In genomic region chr13:22007121-22007510, GRCm38 (mm10) we compare ENCODE assay signal across 8 mouse cellular contexts. TPM values are rescaled to one million over a fixed set of nuclear protein-coding genes. Genes with fewer than 3 reads are reported as not detected.
A peak's percentile ranks its signal among the peaks of the same experiment; 100 is the strongest.
DNase-seq lines count a peak whose midpoint lies in the region; ATAC-seq and TF ChIP-seq lines count a peak whose summit lies in the region.

No protein-coding gene starts in this region.

- TF ChIP-seq CTCF in lung, embryonic 14.5 days (IDR thresholded peaks at IDR 0.05; ENCODE audit: low read depth), result no peak

- 2% methylated on average over 18 of the region's 18 CpGs for WGBS in lung, embryonic 14.5 days
- 2% methylated on average over 18 of the region's 18 CpGs for WGBS in forebrain, embryonic 11.5 days
- WGBS in limb, embryonic 12.5 days, result 2% methylated on average over 18 of the region's 18 CpGs
- 4% methylated on average over 18 of the region's 18 CpGs for WGBS in neural tube, embryonic 14.5 days

- no peaks in the 10 kb centered on the region for H3K9me3 ChIP-seq in lung, embryonic 14.5 days (ENCODE audit: low read depth, low read length)
- no peaks in the 10 kb centered on the region for H3K9me3 ChIP-seq in forebrain, embryonic 11.5 days (ENCODE audit: control insufficient read depth, low read length)
- H3K9me3 ChIP-seq in limb, embryonic 12.5 days, result no peaks in the 10 kb centered on the region
- H3K9me3 ChIP-seq in neural tube, embryonic 14.5 days (ENCODE audit: control insufficient read depth, low read length), result no peaks in the 10 kb centered on the region

- ATAC-seq in lung, embryonic 14.5 days (ENCODE audit: insufficient read depth), result 0 out of 2 replicates have a peak, but pooled peaks have one; percentile 5
- ATAC-seq in forebrain, embryonic 11.5 days (replicated peaks; ENCODE audit: low FRiP score), result no peak
- no peak for ATAC-seq in limb, embryonic 12.5 days (ENCODE audit: insufficient number of reproducible peaks, insufficient read depth, low FRiP score, low TSS enrichment, low read depth)
- no peak for ATAC-seq in neural tube, embryonic 14.5 days (ENCODE audit: low read depth)

- peak overlapping the region; percentile 56 for H3K4me3 ChIP-seq in lung, embryonic 14.5 days (ENCODE audit: low read depth, low read length)
- peak overlapping the region; percentile 47 for H3K4me3 ChIP-seq in forebrain, embryonic 11.5 days (ENCODE audit: low read depth, low read length)
- H3K4me3 ChIP-seq in limb, embryonic 12.5 days (replicated peaks), result peak overlapping the region; percentile 53
- no peak overlapping the region for H3K4me3 ChIP-seq in neural tube, embryonic 14.5 days (ENCODE audit: low read depth, low read length)

- H3K36me3 ChIP-seq in lung, embryonic 14.5 days (ENCODE audit: insufficient read depth), result no peaks in the 10 kb centered on the region
- no peaks in the 10 kb centered on the region for H3K36me3 ChIP-seq in forebrain, embryonic 11.5 days (ENCODE audit: control insufficient read depth, insufficient read depth, low read length)
- H3K36me3 ChIP-seq in limb, embryonic 12.5 days, result no peaks in the 10 kb centered on the region
- H3K36me3 ChIP-seq in neural tube, embryonic 14.5 days (ENCODE audit: control insufficient read depth, insufficient read depth, low read length), result no peaks in the 10 kb centered on the region

- H3K9ac ChIP-seq in lung, embryonic 14.5 days, result no peak overlapping the region
- H3K9ac ChIP-seq in forebrain, embryonic 11.5 days (ENCODE audit: low read length), result no peak overlapping the region
- peak overlapping the region; percentile 44; the same call in 1 of the 2 replicates for H3K9ac ChIP-seq in limb, embryonic 12.5 days (replicated peaks)
- H3K9ac ChIP-seq in neural tube, embryonic 14.5 days (replicated peaks; ENCODE audit: low read depth, low read length), result no peak overlapping the region

- no peak for DNase-seq in lung, embryonic 14.5 days
- no peak for DNase-seq in lung, postnatal 10 days
- no peak for DNase-seq in forebrain, embryonic 11.5 days (ENCODE audit: low spot score)
- DNase-seq in layer of hippocampus, postnatal 10 days (ENCODE audit: low spot score in 2 of 2), result no peak
- no peak for DNase-seq in layer of hippocampus, adult 8-10 months (ENCODE audit: low spot score in 2 of 2)
- DNase-seq in adrenal gland, adult 2 months, result no peak

- peak overlapping the region; percentile 95 for H3K4me2 ChIP-seq in lung, embryonic 14.5 days
- H3K4me2 ChIP-seq in forebrain, embryonic 11.5 days (ENCODE audit: low read depth, low read length, severe bottlenecking), result peak overlapping the region; percentile 82
- peak overlapping the region; percentile 93 for H3K4me2 ChIP-seq in limb, embryonic 12.5 days
- H3K4me2 ChIP-seq in neural tube, embryonic 14.5 days (ENCODE audit: low read depth, low read length), result peak overlapping the region; percentile 55; the same call in 1 of the 2 replicates

- no peak overlapping the region for H3K27ac ChIP-seq in lung, embryonic 14.5 days (ENCODE audit: low read depth)
- no peak overlapping the region for H3K27ac ChIP-seq in forebrain, embryonic 11.5 days (ENCODE audit: low read depth, low read length)
- no peak overlapping the region for H3K27ac ChIP-seq in limb, embryonic 12.5 days
- H3K27ac ChIP-seq in neural tube, embryonic 14.5 days (ENCODE audit: low read depth, low read length), result no peak overlapping the region

- peaks cover 75% of the 10 kb centered on the region for H3K27me3 ChIP-seq in lung, embryonic 14.5 days (ENCODE audit: insufficient read depth, low read length)
- H3K27me3 ChIP-seq in forebrain, embryonic 11.5 days (ENCODE audit: control insufficient read depth, insufficient read depth, low read length), result peaks cover 94% of the 10 kb centered on the region
- peaks cover 96% of the 10 kb centered on the region for H3K27me3 ChIP-seq in limb, embryonic 12.5 days
- peaks cover 88% of the 10 kb centered on the region for H3K27me3 ChIP-seq in neural tube, embryonic 14.5 days (ENCODE audit: control insufficient read depth, insufficient read depth, low read length)

- H3K4me1 ChIP-seq in lung, embryonic 14.5 days (ENCODE audit: insufficient read depth), result no peaks in the 10 kb centered on the region
- H3K4me1 ChIP-seq in forebrain, embryonic 11.5 days (replicated peaks; ENCODE audit: control insufficient read depth, insufficient read depth, low read length), result peaks cover 12% of the 10 kb centered on the region; the same call in 1 of the 2 replicates
- H3K4me1 ChIP-seq in limb, embryonic 12.5 days (replicated peaks), result peaks cover 15% of the 10 kb centered on the region
- H3K4me1 ChIP-seq in neural tube, embryonic 14.5 days (ENCODE audit: control insufficient read depth, insufficient read depth, low read length), result peaks cover 15% of the 10 kb centered on the region

RNA-seq across cellular contexts. Expression of gene Prss16, which starts 2.4 kb away (rescaled TPM):
- polyA plus RNA-seq in lung, embryonic 14.5 days (2014; fragmentation: Nextera tagmentation; extraction: Ambion mirVana), result 1.6 and 2.0 TPM in 2 replicates
- 0.37 TPM in 1 of 2 replicates, not detected in the other for polyA plus RNA-seq in forebrain, embryonic 11.5 days (2014; fragmentation: Nextera tagmentation; extraction: Ambion mirVana)
- 1.2 TPM in 2 replicates for polyA plus RNA-seq in limb, embryonic 12.5 days (2016; fragmentation: Nextera tagmentation; extraction: Ambion mirVana)
- polyA plus RNA-seq in neural tube, embryonic 14.5 days (2014; fragmentation: Nextera tagmentation; extraction: Ambion mirVana), result not detected in 2 replicates
- not detected for total RNA-seq in layer of hippocampus, postnatal 10 days (2021)
- total RNA-seq in layer of hippocampus, adult 8-10 months (2022), result under 1 TPM; 0.29 to 0.84 (median 0.56) TPM
- under 1 TPM in 1 of 2 experiments, not detected in 1; 0.61 TPM for total RNA-seq in adrenal gland, adult 2 months (2021)
- polyA plus RNA-seq in adrenal gland, adult 2 months (2012; rRNA removed), result 0.35 and 1.0 TPM in 2 replicates

RNA-seq across cellular contexts. Expression of gene Pom121l2, which starts 26.1 kb away (rescaled TPM):
- 0.12 and 0.26 TPM in 2 replicates for polyA plus RNA-seq in lung, embryonic 14.5 days (2014; fragmentation: Nextera tagmentation; extraction: Ambion mirVana)
- 0.12 TPM in 1 of 2 replicates, not detected in the other for polyA plus RNA-seq in forebrain, embryonic 11.5 days (2014; fragmentation: Nextera tagmentation; extraction: Ambion mirVana)
- polyA plus RNA-seq in limb, embryonic 12.5 days (2016; fragmentation: Nextera tagmentation; extraction: Ambion mirVana), result 0.30 and 0.32 TPM in 2 replicates
- not detected in 2 replicates for polyA plus RNA-seq in neural tube, embryonic 14.5 days (2014; fragmentation: Nextera tagmentation; extraction: Ambion mirVana)
- total RNA-seq in layer of hippocampus, postnatal 10 days (2021), result under 1 TPM; 0.22 to 0.23 TPM
- total RNA-seq in layer of hippocampus, adult 8-10 months (2022), result not detected
- total RNA-seq in adrenal gland, adult 2 months (2021), result not detected
- polyA plus RNA-seq in adrenal gland, adult 2 months (2012; rRNA removed), result not detected in 2 replicates

RNA-seq across cellular contexts. Expression of gene Hist1h2ah, which starts 28.3 kb away (rescaled TPM):
- 21.2 and 21.6 TPM in 2 replicates for polyA plus RNA-seq in lung, embryonic 14.5 days (2014; fragmentation: Nextera tagmentation; extraction: Ambion mirVana)
- polyA plus RNA-seq in forebrain, embryonic 11.5 days (2014; fragmentation: Nextera tagmentation; extraction: Ambion mirVana), result 5.6 TPM in 1 of 2 replicates, not detected in the other
- polyA plus RNA-seq in limb, embryonic 12.5 days (2016; fragmentation: Nextera tagmentation; extraction: Ambion mirVana), result 24.8 and 50.4 TPM in 2 replicates
- polyA plus RNA-seq in neural tube, embryonic 14.5 days (2014; fragmentation: Nextera tagmentation; extraction: Ambion mirVana), result not detected in 2 replicates
- total RNA-seq in layer of hippocampus, postnatal 10 days (2021), result 10 to 100 TPM; 64.1 to 78.6 TPM
- total RNA-seq in layer of hippocampus, adult 8-10 months (2022), result 10 to 100 TPM in 3 of 4 experiments, 1 to 10 TPM in 1; 6.5 to 26.2 (median 15.2) TPM
- 10 to 100 TPM; 14.2 to 18.9 TPM for total RNA-seq in adrenal gland, adult 2 months (2021)
- polyA plus RNA-seq in adrenal gland, adult 2 months (2012; rRNA removed), result 1.0 and 16.0 TPM in 2 replicates

RNA-seq across cellular contexts. Expression of gene Hist1h2bk, which starts 28.6 kb away (rescaled TPM):
- 8.6 and 11.7 TPM in 2 replicates for polyA plus RNA-seq in lung, embryonic 14.5 days (2014; fragmentation: Nextera tagmentation; extraction: Ambion mirVana)
- polyA plus RNA-seq in forebrain, embryonic 11.5 days (2014; fragmentation: Nextera tagmentation; extraction: Ambion mirVana), result 5.4 and 11.9 TPM in 2 replicates
- polyA plus RNA-seq in limb, embryonic 12.5 days (2016; fragmentation: Nextera tagmentation; extraction: Ambion mirVana), result 21.0 and 25.9 TPM in 2 replicates
- polyA plus RNA-seq in neural tube, embryonic 14.5 days (2014; fragmentation: Nextera tagmentation; extraction: Ambion mirVana), result 0.98 TPM in 1 of 2 replicates, not detected in the other
- 10 to 100 TPM; 73.9 to 80.0 TPM for total RNA-seq in layer of hippocampus, postnatal 10 days (2021)
- 10 to 100 TPM; 10.4 to 18.1 (median 16.5) TPM for total RNA-seq in layer of hippocampus, adult 8-10 months (2022)
- total RNA-seq in adrenal gland, adult 2 months (2021), result 10 to 100 TPM; 27.4 to 48.0 TPM
- polyA plus RNA-seq in adrenal gland, adult 2 months (2012; rRNA removed), result 1.9 and 3.2 TPM in 2 replicates

RNA-seq across cellular contexts. Expression of gene Hist1h4i, which starts 34.0 kb away (rescaled TPM):
- polyA plus RNA-seq in lung, embryonic 14.5 days (2014; fragmentation: Nextera tagmentation; extraction: Ambion mirVana), result 26.4 and 26.7 TPM in 2 replicates
- polyA plus RNA-seq in forebrain, embryonic 11.5 days (2014; fragmentation: Nextera tagmentation; extraction: Ambion mirVana), result 52.1 and 59.1 TPM in 2 replicates
- polyA plus RNA-seq in limb, embryonic 12.5 days (2016; fragmentation: Nextera tagmentation; extraction: Ambion mirVana), result 30.3 and 34.1 TPM in 2 replicates
- 5.7 and 5.8 TPM in 2 replicates for polyA plus RNA-seq in neural tube, embryonic 14.5 days (2014; fragmentation: Nextera tagmentation; extraction: Ambion mirVana)
- 10 to 100 TPM; 51.2 to 53.7 TPM for total RNA-seq in layer of hippocampus, postnatal 10 days (2021)
- total RNA-seq in layer of hippocampus, adult 8-10 months (2022), result 10 to 100 TPM; 55.1 to 70.7 (median 60.0) TPM
- 10 to 100 TPM; 48.5 to 52.2 TPM for total RNA-seq in adrenal gland, adult 2 months (2021)
- polyA plus RNA-seq in adrenal gland, adult 2 months (2012; rRNA removed), result 11.4 and 12.7 TPM in 2 replicates
